Mouse (Mus musculus) CD4-positive naive resting alpha-beta T cell, adult 57 days (primary cell): Measurements from ENCODE around the gene Gpd1l. TPM values are rescaled to one million over a fixed set of nuclear protein-coding genes. Genes with fewer than 3 reads are reported as not detected.

Source experiments
- total RNA-seq: library from RNA; stranded (reverse); gene quantifications from one replicate; pipeline ENCODE4 v1.2.4, GENCODE M21; 2023

Gene Gpd1l
- 41.7 TPM for total RNA-seq

GRCm38 (mm10) chr9:114933723-114934171 lies at the start of gene Gpd1l:
TSS of gene Gpd1l (minus strand) at chr9:114933987.

GRCm38 (mm10) chr9:114982689-114983360 lies 49.0 kb upstream of the Gpd1l start, which contains the start of gene Rps27rt:
TSS of gene Rps27rt (minus strand) at chr9:114982739.

GRCm38 (mm10) chr9:114978281-114979111 lies 44.7 kb upstream of the Gpd1l start, which contains the start of gene Osbpl10:
TSS of gene Osbpl10 (plus strand) at chr9:114978569.

Other genes with a start within 250 kb of the Gpd1l start
- 46.6 TPM for gene Dync1li1, start 245.2 kb downstream of the Gpd1l start, total RNA-seq
- 105 TPM for gene Cmtm6, start 202.9 kb downstream of the Gpd1l start, total RNA-seq
- gene Cmtm7, start 152.1 kb downstream of the Gpd1l start, total RNA-seq = 65.7 TPM
- not detected for gene Cmtm8, start 89.8 kb downstream of the Gpd1l start, total RNA-seq
- not detected for gene Osbpl10, start 44.6 kb upstream of the Gpd1l start, total RNA-seq
- 182 TPM for gene Rps27rt, start 48.8 kb upstream of the Gpd1l start, total RNA-seq